Mouse (Mus musculus) ES-E14 (cell line): ENCODE data around the gene Fat4.

Experiments
- HCFC1 ChIP-seq: IDR thresholded peaks from 2 replicates; pipeline ENCODE4 v1.6.1; 2012; ENCODE audit warnings: low read length, inconsistent platforms, borderline replicate concordance; ENCODE audit not compliant: insufficient read depth
- MAFK ChIP-seq: IDR thresholded peaks from 2 replicates; pipeline ENCODE4 v1.6.1; 2014; ENCODE audit warnings: mild to moderate bottlenecking, low read depth, low read length, inconsistent platforms; ENCODE audit not compliant: insufficient read depth
- ZC3H11A ChIP-seq: IDR thresholded peaks from 2 replicates; pipeline ENCODE4 v1.6.1; 2012; ENCODE audit warnings: low read depth, mild to moderate bottlenecking, inconsistent platforms, low read length, borderline replicate concordance
- ZNF384 ChIP-seq: IDR thresholded peaks from 2 replicates; pipeline ENCODE4 v1.6.1; 2012; ENCODE audit warnings: low read depth, low read length, inconsistent platforms

- TF ChIP-seq ZC3H11A (no peak), HCFC1 (no peak), ZNF384 (no peak), MAFK (no peak)
Observed at GRCm38 (mm10) chr3:38875872-38876271, 10.9 kb upstream of the Fat4 start.
